Mouse (Mus musculus) heart, postnatal 14 days (tissue): Measurements from ENCODE around the gene Zfp687. TPM values are rescaled to one million over a fixed set of nuclear protein-coding genes. Genes with fewer than 3 reads are reported as not detected.
A peak's percentile ranks its signal among the peaks of the same experiment; 100 is the strongest.

Source experiments
- DNase-seq, 2 experiments: peaks; one replicate each; pipeline ENCODE4 v3.0.0; 2021 to 2022
- intact Hi-C: fragments of 180-260 bp; cut with DNase I; formaldehyde crosslinking; loops from one replicate; pipeline ENCODE4 v1.15.1; 2025
- microRNA-seq, 2 experiments: library from miRNA; unstranded; fragments of <30 nt; microRNA quantifications; one replicate each; pipeline ENCODE4 v1.2.0; 2021 to 2022
- total RNA-seq, 2 experiments: library from RNA; stranded (reverse); gene quantifications; 2 replicates each; pipeline ENCODE4 v1.2.3; 2021

Zfp687 gene
- total RNA-seq, 2 experiments from 2014 or later, result 15.4 to 16.8 TPM

DNA sequence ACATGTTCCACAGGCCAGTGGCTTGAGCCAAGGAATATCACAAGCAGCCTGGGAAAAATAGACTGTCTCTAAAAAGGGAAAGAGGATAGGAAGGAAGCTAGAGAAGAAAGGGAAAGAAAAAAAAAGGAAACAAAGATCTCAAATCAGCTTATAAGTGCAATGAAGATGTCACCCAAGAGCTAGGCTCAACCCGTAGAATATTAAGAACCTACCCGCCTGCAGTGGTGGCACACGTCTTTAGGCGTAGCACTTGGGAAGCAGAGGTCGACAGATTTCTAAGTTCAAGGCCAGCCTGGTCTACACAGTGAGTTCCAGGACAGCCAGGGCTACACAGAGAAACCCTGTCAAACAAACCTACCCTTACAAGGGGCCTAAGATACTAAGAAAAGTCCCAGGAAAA is 41.6 kb downstream of the Zfp687 start:
- intact Hi-C loops, result loop anchor here (2.0 kb wide), 2 partner anchors 15 to 19 kb away; partner anchors contain the start of gene Rfx5
- no peak for DNase-seq

DNA sequence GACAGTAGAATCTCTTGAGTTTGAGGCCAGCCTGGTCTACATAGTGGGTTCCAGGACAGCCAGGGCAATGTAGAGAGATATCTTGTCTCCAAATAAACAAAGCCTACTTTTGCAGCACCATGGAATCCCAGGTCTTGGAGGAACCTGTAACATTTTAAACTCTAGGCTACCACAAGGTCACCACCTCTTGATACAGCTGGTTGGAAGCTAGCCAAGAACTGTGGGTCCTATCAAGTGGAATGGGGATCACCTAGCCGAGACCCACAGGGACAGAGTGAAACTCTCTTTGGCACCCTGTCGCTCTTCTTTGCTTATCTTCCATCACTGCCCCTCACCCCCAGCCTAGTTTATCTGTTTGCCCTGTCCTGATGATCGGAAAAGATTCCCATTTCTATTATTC is 42.7 kb downstream of the Zfp687 start:
- DNase-seq, result no peak
- intact Hi-C loops, result no loop called here

DNA sequence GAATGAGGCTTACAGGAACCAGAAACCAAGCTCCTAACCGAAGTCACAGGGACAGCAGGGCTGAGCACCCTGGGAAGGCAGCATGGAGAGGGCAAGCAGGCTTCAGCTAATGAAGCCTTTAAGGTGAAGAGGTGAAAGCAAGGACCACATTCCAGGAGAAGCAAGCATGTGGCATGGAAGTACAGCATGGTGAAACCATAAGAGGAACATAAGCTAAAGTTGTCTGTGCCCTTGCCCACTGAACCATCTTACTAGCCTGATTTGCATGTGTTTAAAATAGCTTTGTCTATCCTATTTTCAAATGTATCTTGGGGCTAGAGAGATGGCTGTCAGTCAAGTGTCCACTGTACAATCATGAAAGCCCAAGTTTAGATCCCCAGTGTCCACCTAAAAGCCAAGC is 49.4 kb downstream of the Zfp687 start:
- no peak for DNase-seq
- intact Hi-C loops, result no loop called here

DNA sequence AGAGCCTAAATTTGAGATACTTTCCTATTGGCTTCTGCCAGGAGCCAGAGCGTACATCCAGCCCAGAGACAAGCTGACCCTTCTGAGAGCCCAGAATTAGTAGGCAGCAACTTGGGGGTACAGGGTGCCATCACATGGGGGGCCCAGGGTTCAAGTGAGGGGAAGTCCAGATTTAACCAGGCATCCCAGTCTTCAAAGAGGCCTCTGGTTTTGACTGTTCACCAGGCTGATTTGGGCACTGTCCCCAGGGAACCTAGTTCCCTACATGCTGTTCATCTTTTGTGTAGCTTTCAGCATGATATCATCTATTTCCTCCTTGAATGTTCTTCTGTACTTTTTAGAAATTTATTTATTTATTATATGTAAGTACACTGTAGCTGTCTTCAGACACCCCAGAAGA is 50.3 kb downstream of the Zfp687 start:
- DNase-seq, result no peak
- intact Hi-C loops, result no loop called here

DNA sequence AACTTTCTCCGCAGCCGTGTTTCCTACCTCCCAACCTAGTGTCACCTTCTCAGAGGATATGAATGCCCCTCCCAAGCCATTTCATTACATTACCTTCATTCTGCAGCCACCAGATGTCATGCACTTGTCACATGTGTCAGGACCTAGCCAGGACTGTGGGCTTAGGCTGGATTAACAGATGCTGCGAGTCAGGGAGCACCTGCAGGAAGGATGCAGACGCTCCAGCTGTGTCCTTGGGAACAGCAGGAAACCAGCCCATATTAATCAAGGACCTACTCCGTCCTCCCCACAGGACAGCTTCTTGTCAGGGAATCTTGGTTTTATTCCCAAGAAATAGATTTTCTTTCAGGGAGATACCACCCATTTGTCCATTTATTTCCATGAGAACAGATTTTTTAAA is 54.9 kb downstream of the Zfp687 start:
- DNase-seq, result peak in 1 of 2 experiments; percentile 21
- intact Hi-C loops, result no loop called here

DNA sequence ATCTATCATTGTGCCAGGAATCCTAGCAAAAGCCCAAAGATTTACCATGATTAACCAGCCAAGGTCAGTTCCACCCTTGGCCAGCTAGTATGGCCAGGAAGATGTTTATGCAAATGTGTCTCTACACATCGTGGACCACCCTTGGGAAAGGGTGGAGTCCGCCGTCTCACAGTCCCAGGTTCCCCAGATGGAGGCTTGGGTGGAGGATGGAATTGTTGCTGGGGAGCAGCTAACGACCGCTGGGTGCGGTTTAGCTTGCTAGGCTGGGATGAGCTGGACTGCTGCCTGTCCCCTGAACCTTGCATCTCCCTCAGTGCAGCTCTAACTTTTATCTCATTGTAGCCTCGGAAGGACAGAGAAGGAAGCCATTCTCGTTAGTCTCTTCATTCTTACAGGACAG is 55.4 kb downstream of the Zfp687 start:
- intact Hi-C loops, result no loop called here
- peak in 1 of 2 experiments; percentile 25 for DNase-seq

DNA sequence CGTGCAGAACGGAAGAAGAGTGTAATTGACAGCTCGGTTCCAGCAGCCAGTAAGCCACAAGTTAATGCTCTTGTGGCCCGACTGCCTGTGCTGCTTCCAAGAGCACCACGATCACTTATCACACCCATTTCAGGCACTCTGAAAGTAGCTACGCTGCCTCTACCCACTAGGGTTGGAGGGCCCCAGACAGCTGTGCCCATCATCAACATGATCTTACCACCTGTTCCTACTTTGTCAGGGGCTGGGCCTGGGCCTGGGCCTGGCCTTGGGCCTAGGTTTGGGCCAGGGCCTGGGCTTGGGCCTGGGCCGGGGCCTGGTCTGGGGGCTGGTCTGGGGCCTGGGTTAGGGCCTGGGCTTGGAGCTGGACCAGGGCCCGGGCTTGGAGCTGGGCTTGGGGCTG is 57.0 kb downstream of the Zfp687 start:
- intact Hi-C loops, result no loop called here

More for the DNA sequence above, 57.0 kb downstream of the Zfp687 start:
- DNase-seq, result no peak

Small RNA genes lying within 50 kb of the gene (microRNA-seq; reads per million reads assigned to microRNA genes)
- gene Mir7013, result 2.4 to 5.0 reads per million in 2 experiments

Other genes with a start within 250 kb of the Zfp687 start
- gene Cgn, start 229.0 kb downstream of the Zfp687 start, total RNA-seq, result under 1 TPM; 0.63 to 0.86 TPM
- gene Pogz, start 177.9 kb downstream of the Zfp687 start, total RNA-seq, result 10 to 100 TPM; 23.9 to 24.0 TPM
- 100 to 1,000 TPM; 217 to 251 TPM for gene Psmb4, start 128.5 kb downstream of the Zfp687 start, total RNA-seq
- gene Selenbp1, start 82.4 kb downstream of the Zfp687 start, total RNA-seq, result 10 to 100 TPM; 63.8 to 84.9 TPM
- gene Rfx5, start 61.4 kb downstream of the Zfp687 start, total RNA-seq, result 1 to 10 TPM; 8.2 to 8.4 TPM
- 10 to 100 TPM; 33.5 to 35.3 TPM for gene Pi4kb, start 40.7 kb downstream of the Zfp687 start, total RNA-seq
- gene Psmd4, start 27.2 kb upstream of the Zfp687 start, total RNA-seq, result 100 to 1,000 TPM; 118 to 132 TPM
- gene Pip5k1a, start 91.5 kb upstream of the Zfp687 start, total RNA-seq, result 10 to 100 TPM; 18.3 to 19.2 TPM
- gene Vps72, start 95.6 kb upstream of the Zfp687 start, total RNA-seq, result 10 to 100 TPM; 32.4 to 32.5 TPM
- 10 to 100 TPM; 10.6 to 11.1 TPM for gene Tmod4, start 109.0 kb upstream of the Zfp687 start, total RNA-seq
- 10 to 100 TPM; 29.5 to 33.5 TPM for gene Scnm1, start 118.6 kb upstream of the Zfp687 start, total RNA-seq
- gene Lysmd1, start 118.6 kb upstream of the Zfp687 start, total RNA-seq, result 1 to 10 TPM; 6.4 to 7.4 TPM
- 1 to 10 TPM; 3.0 to 3.1 TPM for gene Tnfaip8l2, start 126.9 kb upstream of the Zfp687 start, total RNA-seq
- 10 to 100 TPM in 1 of 2 experiments, 1 to 10 TPM in 1; 5.8 to 11.8 TPM for gene Sema6c, start 145.0 kb upstream of the Zfp687 start, total RNA-seq
- gene Gabpb2, start 202.5 kb upstream of the Zfp687 start, total RNA-seq, result 10 to 100 TPM; 14.9 to 15.0 TPM
- gene Cdc42se1, start 213.3 kb upstream of the Zfp687 start, total RNA-seq, result 10 to 100 TPM; 31.9 to 33.6 TPM
- gene Mllt11, start 216.7 kb upstream of the Zfp687 start, total RNA-seq, result 1 to 10 TPM; 6.7 to 7.8 TPM
- gene Gm128, start 226.2 kb upstream of the Zfp687 start, total RNA-seq, result not detected
- gene Bnipl, start 235.7 kb upstream of the Zfp687 start, total RNA-seq, result under 1 TPM in 1 of 2 experiments, not detected in 1; 0.32 TPM